Mouse (Mus musculus) MEL (cell line): Measurements from ENCODE around the gene Clec12a. TPM values are rescaled to one million over a fixed set of nuclear protein-coding genes. Genes with fewer than 3 reads are reported as not detected.

ENCODE experiments used
- DNase-seq: peaks from one replicate; pipeline ENCODE4 v3.0.0; 2011; ENCODE audit warnings: low read depth, low spot score
- H3K27ac ChIP-seq: 2 replicates; pipeline ENCODE4 v1.5.1; 2012; ENCODE audit warnings: low read depth, mild to moderate bottlenecking, control low read depth, low read length, moderate library complexity; ENCODE audit not compliant: control insufficient read depth
- H3K27me3 ChIP-seq, 2 experiments: fragments of 150-350 bp in 1 of 2; sonication (generic) in 1 of 2; 2 replicates each; pipeline ENCODE4 v1.6.1; 2012; ENCODE audit warnings: low read length in 2 of 2, mild to moderate bottlenecking in 2 of 2, improper control_type of control experiment in 1 of 2, moderate library complexity in 1 of 2; ENCODE audit not compliant: insufficient read depth in 2 of 2, control insufficient read depth in 1 of 2
- H3K36me3 ChIP-seq, 2 experiments: 2 replicates each; pipeline ENCODE4 v1.6.1; 2012 to 2014; ENCODE audit warnings: low read length in 2 of 2, improper control_type of control experiment in 1 of 2, inconsistent platforms in 1 of 2, mild to moderate bottlenecking in 1 of 2; ENCODE audit not compliant: insufficient read depth in 2 of 2, control insufficient read depth in 1 of 2
- H3K4me1 ChIP-seq, 2 experiments: fragments of 150-350 bp in 1 of 2; sonication (generic) in 1 of 2; 2 replicates each; pipeline ENCODE4 v1.6.1; 2012; ENCODE audit warnings: low read length in 2 of 2, improper control_type of control experiment in 1 of 2, mild to moderate bottlenecking in 1 of 2; ENCODE audit not compliant: insufficient read depth in 2 of 2, control insufficient read depth in 1 of 2
- H3K4me3 ChIP-seq, 2 experiments: fragments of 150-350 bp in 1 of 2; sonication (generic) in 1 of 2; 2 replicates each; pipeline ENCODE4 v1.5.1; 2012; ENCODE audit warnings: low read depth in 2 of 2, low read length in 2 of 2, mild to moderate bottlenecking in 2 of 2, moderate library complexity in 2 of 2, control low read depth in 1 of 2, improper control_type of control experiment in 1 of 2; ENCODE audit not compliant: control insufficient read depth in 1 of 2, insufficient read depth in 1 of 2
- H3K79me2 ChIP-seq: 2 replicates; pipeline ENCODE4 v1.6.1; 2012; ENCODE audit warnings: mild to moderate bottlenecking, low read length, moderate library complexity; ENCODE audit not compliant: control insufficient read depth, poor library complexity, insufficient read depth
- H3K9ac ChIP-seq: 2 replicates; pipeline ENCODE4 v1.6.1; 2012; ENCODE audit warnings: low read depth, mild to moderate bottlenecking, control low read depth, low read length, moderate library complexity; ENCODE audit not compliant: control insufficient read depth, poor library complexity, severe bottlenecking
- H3K9me3 ChIP-seq: fragments of 150-350 bp; sonication (generic); replicated peaks from 2 replicates; pipeline ENCODE4 v1.6.1; 2012; ENCODE audit warnings: mild to moderate bottlenecking, low read length, improper control_type of control experiment, moderate library complexity; ENCODE audit not compliant: insufficient read depth
- CHD1 ChIP-seq: IDR thresholded peaks from 2 replicates; pipeline ENCODE4 v1.6.1; 2012; ENCODE audit warnings: low read depth, mild to moderate bottlenecking, inconsistent platforms, low read length, improper control_type of control experiment
- CHD2 ChIP-seq: IDR thresholded peaks from 2 replicates; pipeline ENCODE4 v1.6.1; 2011; ENCODE audit warnings: low read length, improper control_type of control experiment
- CTCF ChIP-seq, 3 experiments: IDR thresholded peaks in 2 of 3; conservative IDR thresholded peaks in 1 of 3; 2 replicates each; pipeline ENCODE4 v1.5.1; 2011 to 2012; ENCODE audit warnings: low read length in 3 of 3, low read depth in 2 of 3, mild to moderate bottlenecking in 2 of 3, improper control_type of control experiment in 1 of 3, inconsistent platforms in 1 of 3, mixed read lengths in 1 of 3, moderate library complexity in 1 of 3; ENCODE audit not compliant: control insufficient read depth in 1 of 3, insufficient read depth in 1 of 3, poor library complexity in 1 of 3, severe bottlenecking in 1 of 3
- E2F4 ChIP-seq: IDR thresholded peaks from 2 replicates; pipeline ENCODE4 v1.6.1; 2011; ENCODE audit warnings: low read depth, low read length, improper control_type of control experiment, borderline replicate concordance
- ELF1 ChIP-seq: IDR thresholded peaks from 2 replicates; pipeline ENCODE4 v1.6.1; 2014; ENCODE audit warnings: low read depth, mild to moderate bottlenecking, inconsistent platforms, low read length, improper control_type of control experiment, moderate library complexity
- EP300 ChIP-seq, 2 experiments: IDR thresholded peaks; 2 replicates each; pipeline ENCODE4 v1.6.1; 2011; ENCODE audit warnings: improper control_type of control experiment in 2 of 2, low read length in 2 of 2, low read depth in 1 of 2, mild to moderate bottlenecking in 1 of 2
- ETS1 ChIP-seq: IDR thresholded peaks from 2 replicates; pipeline ENCODE4 v1.6.1; 2012; ENCODE audit warnings: low read depth, mild to moderate bottlenecking, inconsistent platforms, low read length, improper control_type of control experiment, moderate library complexity
- GABPA ChIP-seq: IDR thresholded peaks from 2 replicates; pipeline ENCODE4 v1.6.1; 2012; ENCODE audit warnings: low read depth, mild to moderate bottlenecking, inconsistent platforms, low read length, improper control_type of control experiment, moderate library complexity
- GATA1 ChIP-seq: IDR thresholded peaks from 2 replicates; pipeline ENCODE4 v1.6.1; 2011; ENCODE audit warnings: low read depth, low read length, improper control_type of control experiment
- JUND ChIP-seq: IDR thresholded peaks from 2 replicates; pipeline ENCODE4 v1.6.1; 2011; ENCODE audit warnings: low read depth, mild to moderate bottlenecking, improper control_type of control experiment, low read length
- KAT2A ChIP-seq: conservative IDR thresholded peaks from 2 replicates; pipeline ENCODE4 v1.6.1; 2012; ENCODE audit warnings: low read depth, low read length, improper control_type of control experiment, inconsistent platforms
- MEF2A ChIP-seq: IDR thresholded peaks from 2 replicates; pipeline ENCODE4 v1.6.1; 2014; ENCODE audit warnings: low read depth, mild to moderate bottlenecking, inconsistent platforms, low read length, improper control_type of control experiment; ENCODE audit not compliant: poor library complexity, insufficient replicate concordance, severe bottlenecking; ENCODE audit errors: extremely low read depth
- MYB ChIP-seq: IDR thresholded peaks from 2 replicates; pipeline ENCODE4 v1.6.1; 2011; ENCODE audit warnings: mild to moderate bottlenecking, low read depth, low read length, improper control_type of control experiment
- MYC ChIP-seq: IDR thresholded peaks from 2 replicates; pipeline ENCODE4 v1.6.1; 2011; ENCODE audit warnings: low read depth, mild to moderate bottlenecking, low read length, improper control_type of control experiment, moderate library complexity
- NELFE ChIP-seq: IDR thresholded peaks from 2 replicates; pipeline ENCODE4 v1.6.1; 2011; ENCODE audit warnings: low read depth, low read length, improper control_type of control experiment
- NRF1 ChIP-seq: IDR thresholded peaks from 2 replicates; pipeline ENCODE4 v1.6.1; 2014; ENCODE audit warnings: low read depth, mild to moderate bottlenecking, inconsistent platforms, low read length, improper control_type of control experiment, moderate library complexity; ENCODE audit not compliant: poor library complexity, insufficient read depth, severe bottlenecking
- RCOR1 ChIP-seq: IDR thresholded peaks from 2 replicates; pipeline ENCODE4 v1.6.1; 2012; ENCODE audit warnings: low read depth, mild to moderate bottlenecking, inconsistent platforms, low read length, improper control_type of control experiment
- TAL1 ChIP-seq: IDR thresholded peaks from 2 replicates; pipeline ENCODE4 v1.6.1; 2012; ENCODE audit warnings: mild to moderate bottlenecking, inconsistent platforms, low read length, moderate library complexity, mixed read lengths
- TBP ChIP-seq: IDR thresholded peaks from 2 replicates; pipeline ENCODE4 v1.8.0; 2011; ENCODE audit warnings: low read depth, low read length, improper control_type of control experiment
- TCF12 ChIP-seq: IDR thresholded peaks from 2 replicates; pipeline ENCODE4 v1.6.1; 2014; ENCODE audit warnings: low read depth, mild to moderate bottlenecking, inconsistent platforms, low read length, improper control_type of control experiment, moderate library complexity
- UBTF ChIP-seq: IDR thresholded peaks from 2 replicates; pipeline ENCODE4 v1.6.1; 2012; ENCODE audit warnings: low read depth, mild to moderate bottlenecking, inconsistent platforms, low read length, improper control_type of control experiment, moderate library complexity, borderline replicate concordance; ENCODE audit not compliant: insufficient read depth
- USF1 ChIP-seq: IDR thresholded peaks from 2 replicates; pipeline ENCODE4 v1.6.1; 2014; ENCODE audit warnings: low read depth, mild to moderate bottlenecking, inconsistent platforms, low read length, improper control_type of control experiment, moderate library complexity
- USF2 ChIP-seq, 2 experiments: IDR thresholded peaks; 2 replicates each; pipeline ENCODE4 v1.6.1; 2011 to 2012; ENCODE audit warnings: improper control_type of control experiment in 2 of 2, low read length in 2 of 2, borderline replicate concordance in 1 of 2, inconsistent platforms in 1 of 2, low read depth in 1 of 2, mild to moderate bottlenecking in 1 of 2; ENCODE audit not compliant: insufficient read depth in 1 of 2
- ZC3H11A ChIP-seq: IDR thresholded peaks from 2 replicates; pipeline ENCODE4 v1.6.1; 2012; ENCODE audit warnings: low read depth, mild to moderate bottlenecking, inconsistent platforms, low read length, improper control_type of control experiment
- ZKSCAN1 ChIP-seq: IDR thresholded peaks from 2 replicates; pipeline ENCODE4 v1.6.1; 2012; ENCODE audit warnings: low read depth, mild to moderate bottlenecking, inconsistent platforms, low read length, improper control_type of control experiment, moderate library complexity
- ZMIZ1 ChIP-seq: IDR thresholded peaks from 2 replicates; pipeline ENCODE4 v1.6.1; 2012; ENCODE audit warnings: low read depth, mild to moderate bottlenecking, inconsistent platforms, low read length, improper control_type of control experiment, moderate library complexity
- ZNF384 ChIP-seq: IDR thresholded peaks from 2 replicates; pipeline ENCODE4 v1.6.1; 2012; ENCODE audit warnings: low read depth, mild to moderate bottlenecking, inconsistent platforms, low read length, improper control_type of control experiment
- polyA plus RNA-seq, 2 experiments: library from polyadenylated mRNA; stranded (reverse) in 1 of 2; unstranded in 1 of 2; fragments of >175 nt in 1 of 2; fragments of >200 nt in 1 of 2; gene quantifications; 2 replicates each; pipeline versions ENCODE4 v1.2.1 to v1.2.4; 2012; ENCODE audit warnings: low replicate concordance in 2 of 2, low read depth in 1 of 2; ENCODE audit not compliant: insufficient read length in 2 of 2, insufficient read depth in 1 of 2, missing spikeins in 1 of 2
- total RNA-seq: library from RNA; depleted of rRNA; stranded (reverse); fragments of 300-350 nt; gene quantifications from 2 replicates; pipeline ENCODE4 v1.2.3, GENCODE M21; 2012

Clec12a gene
- total and polyA plus RNA-seq, 3 experiments = not detected

- no peaks in the 10 kb centered on the region for H3K9me3 ChIP-seq
- TF ChIP-seq ELF1 (no peak), TBP (no peak), ZMIZ1 (no peak), UBTF (no peak), GATA1 (no peak), CTCF (IDR thresholded peaks at IDR 0.05 in 2 of 3, conservative IDR thresholded peaks at IDR 0.05 in 1 of 3; ENCODE audit: control insufficient read depth in 1 of 3, insufficient read depth in 1 of 3, low read depth in 2 of 3, low read length in 3 of 3, poor library complexity in 1 of 3, severe bottlenecking in 1 of 3) (no peak), USF1 (no peak), ZKSCAN1 (no peak), JUND (no peak), USF2 (IDR thresholded peaks at IDR 0.05; ENCODE audit: borderline replicate concordance in 1 of 2, insufficient read depth in 1 of 2, low read depth in 1 of 2, low read length in 2 of 2) (no peak), MYC (no peak), KAT2A (no peak), E2F4 (no peak), RCOR1 (no peak), TAL1 (no peak), GABPA (no peak), TCF12 (no peak), NELFE (no peak), CHD2 (no peak), MYB (no peak)
- TF ChIP-seq, all 39 proteins: peak for 0
- no peak overlapping the region for H3K9ac ChIP-seq
- H3K27ac ChIP-seq = no peak overlapping the region
- H3K36me3 ChIP-seq = peaks cover 0 to 14% of the 10 kb centered on the region in 2 experiments; a peak in 2 of 4 replicates
- no peaks in the 10 kb centered on the region for H3K27me3 ChIP-seq
- H3K4me3 ChIP-seq = no peak overlapping the region
- H3K4me1 ChIP-seq = peaks cover 5 to 10% of the 10 kb centered on the region in 2 experiments
- DNase-seq = no peak
- no peaks in the 10 kb centered on the region for H3K79me2 ChIP-seq
These were observed 27.8 kb upstream of the Clec12a start for GRCm38 (mm10) chr6:129314655-129315168.

- Histone ChIP-seq H3K27me3 (no peaks in the 10 kb centered on the region), H3K36me3 (peaks cover 0 to 14% of the 10 kb centered on the region in 2 experiments; a peak in 2 of 4 replicates), H3K79me2 (no peaks in the 10 kb centered on the region), H3K4me3 (peak overlapping the region in 1 of 2 experiments; percentile 32; a peak in 2 of 4 replicates), H3K9ac (no peak overlapping the region; the same call in 1 of the 2 replicates), H3K4me1 (peaks cover 5 to 10% of the 10 kb centered on the region in 2 experiments), H3K9me3 (no peaks in the 10 kb centered on the region), H3K27ac (no peak overlapping the region)
- peak; percentile 78 for DNase-seq
- TF ChIP-seq ZNF384 (0 out of 2 replicates have a peak, but pooled peaks have one; percentile 10), EP300 (IDR thresholded peaks at IDR 0.05; ENCODE audit: low read depth in 1 of 2, low read length in 2 of 2) (peak; percentile 64 to 87; a peak in 3 of 4 replicates), NRF1 (no peak), GATA1 (peak; percentile 34; the same call in 1 of the 2 replicates), TCF12 (0 out of 2 replicates have a peak, but pooled peaks have one; percentile 8), ZC3H11A (no peak), ETS1 (peak; percentile 61; the same call in 1 of the 2 replicates), CHD1 (no peak), CHD2 (no peak), MEF2A (peak; percentile 65; the same call in 1 of the 2 replicates), MYC (no peak), MYB (peak; percentile 62)
These were observed 26.8 kb upstream of the Clec12a start for GRCm38 (mm10) chr6:129315698-129316097.
